Mouse (Mus musculus) lung, adult 2 months (tissue): ENCODE measurements around the gene Cdk9. TPM values are rescaled to one million over a fixed set of nuclear protein-coding genes. Genes with fewer than 3 reads are reported as not detected.

Experiments
- DNase-seq: peaks from one replicate; pipeline ENCODE4 v3.0.0; 2022
- H3K4me1 ChIP-seq: fragments of 200-500 bp; 2 replicates; pipeline ENCODE4 v1.6.1; 2011; ENCODE audit warnings: low read length; ENCODE audit not compliant: control insufficient read depth, insufficient read depth
- H3K4me3 ChIP-seq: fragments of 200-500 bp; replicated peaks from 2 replicates; pipeline ENCODE3; 2011; ENCODE audit warnings: low read depth, mild to moderate bottlenecking, control low read depth, low read length; ENCODE audit errors: extremely low read depth
- CTCF ChIP-seq: fragments of 200-500 bp; IDR thresholded peaks from 2 replicates; pipeline ENCODE4 v1.5.1; 2011; ENCODE audit warnings: mild to moderate bottlenecking, low read length, control low read depth; ENCODE audit not compliant: insufficient read depth
- POLR2A ChIP-seq: fragments of 200-500 bp; IDR thresholded peaks from 2 replicates; pipeline ENCODE4 v1.6.1; 2011; ENCODE audit warnings: low read depth, mild to moderate bottlenecking, control low read depth, low read length, borderline replicate concordance; ENCODE audit errors: extremely low read depth
- WGBS: fragments of 180-500 bp; shearing (Covaris S2); methylation state at CpG from one replicate; pipeline ENCODE4 v1.1.7; 2018; 5-methylcytosine and 5-hydroxymethylcytosine counted together
- polyA plus RNA-seq: library from polyadenylated mRNA; depleted of rRNA; stranded (reverse); fragments of >200 nt; gene quantifications from 2 replicates; pipeline ENCODE4 v1.2.3, GENCODE M21; 2012; rRNA removed

Gene Cdk9
- 103 and 137 TPM in 2 replicates for polyA plus RNA-seq

- WGBS = 1% methylated on average over 54 of the region's 79 CpGs
- DNase-seq = peak; percentile 95
- Histone ChIP-seq H3K4me3 (peak within 1 kb of the TSS; percentile 90), H3K4me1 (peaks cover 27% of the 10 kb centered on the region)
- TF ChIP-seq CTCF = peak; percentile 79
- 0 out of 2 replicates have a peak, but pooled peaks have one; percentile 5 for TF ChIP-seq POLR2A
Measured at GRCm38 (mm10) chr2:32712934-32713817, at the start of gene Cdk9. Gene Cdk9, minus strand, starts transcription at chr2:32713076.

- 74% methylated on average over 4 of the region's 4 CpGs for WGBS
- DNase-seq = no peak
- TF ChIP-seq POLR2A = no peak
- no peak for TF ChIP-seq CTCF
- no peaks in the 10 kb centered on the region for H3K4me1 ChIP-seq
- H3K4me3 ChIP-seq = no peak overlapping the region
Measured at GRCm38 (mm10) chr2:32761859-32762258, 49.0 kb upstream of the Cdk9 start.

GRCm38 (mm10) chr2:32761361-32761760, 48.5 kb upstream of the Cdk9 start:
- TF ChIP-seq POLR2A (no peak), CTCF (no peak)
- 91% methylated on average over 14 of the region's 14 CpGs for WGBS
- no peak for DNase-seq
- Histone ChIP-seq H3K4me3 (no peak overlapping the region), H3K4me1 (no peaks in the 10 kb centered on the region)

GRCm38 (mm10) chr2:32759001-32759400, 46.1 kb upstream of the Cdk9 start:
- H3K4me3 ChIP-seq = no peak overlapping the region
- no peaks in the 10 kb centered on the region for H3K4me1 ChIP-seq
- no peak for DNase-seq
- 84% methylated on average over 2 of the region's 2 CpGs for WGBS
- TF ChIP-seq CTCF (no peak), POLR2A (no peak)

- no peak overlapping the region for H3K4me3 ChIP-seq
- no peaks in the 10 kb centered on the region for H3K4me1 ChIP-seq
- DNase-seq = no peak
- WGBS = 77% methylated on average over 8 of the region's 8 CpGs
- no peak for TF ChIP-seq CTCF
- TF ChIP-seq POLR2A = no peak
Measured at GRCm38 (mm10) chr2:32758503-32758902, 45.6 kb upstream of the Cdk9 start.

- Histone ChIP-seq H3K4me1 (no peaks in the 10 kb centered on the region), H3K4me3 (peak within 1 kb of the TSS; percentile 58)
- DNase-seq = peak; percentile 95
- peak; percentile 52; the same call in 1 of the 2 replicates for TF ChIP-seq POLR2A
- peak; percentile 80 for TF ChIP-seq CTCF
- under 1% methylated on average over 66 of the region's 66 CpGs for WGBS
Measured at GRCm38 (mm10) chr2:32757056-32757845, 44.4 kb upstream of the Cdk9 start, which contains the start of gene Tor2a. Gene Tor2a, plus strand, starts transcription at chr2:32757234.

GRCm38 (mm10) chr2:32756674-32757055, 43.8 kb upstream of the Cdk9 start:
- TF ChIP-seq POLR2A (no peak), CTCF (no peak)
- 32% methylated on average over 6 of the region's 6 CpGs for WGBS
- Histone ChIP-seq H3K4me1 (no peaks in the 10 kb centered on the region), H3K4me3 (no peak overlapping the region)
- no peak for DNase-seq

GRCm38 (mm10) chr2:32752181-32752580, 39.3 kb upstream of the Cdk9 start:
- DNase-seq = no peak
- 65% methylated on average over 10 of the region's 10 CpGs for WGBS

GRCm38 (mm10) chr2:32751665-32752033, 38.8 kb upstream of the Cdk9 start:
- TF ChIP-seq CTCF (no peak), POLR2A (no peak)
- peak overlapping the region; percentile 44 for H3K4me3 ChIP-seq
- 45% methylated on average over 10 of the region's 10 CpGs for WGBS

More at GRCm38 (mm10) chr2:32752181-32752580, 39.3 kb upstream of the Cdk9 start:
- no peak overlapping the region for H3K4me3 ChIP-seq
- no peaks in the 10 kb centered on the region for H3K4me1 ChIP-seq
- TF ChIP-seq POLR2A = no peak
- 0 out of 2 replicates have a peak, but pooled peaks have one; percentile 7 for TF ChIP-seq CTCF

More at GRCm38 (mm10) chr2:32751665-32752033, 38.8 kb upstream of the Cdk9 start:
- H3K4me1 ChIP-seq = no peaks in the 10 kb centered on the region
- DNase-seq = no peak
